Mouse (Mus musculus) kidney, adult 2 months (tissue): ENCODE data around the gene Eif4g1.

Experiments used
- CTCF ChIP-seq: fragments of 200-500 bp; conservative IDR thresholded peaks from 2 replicates; pipeline ENCODE4 v1.5.1; 2011; ENCODE audit warnings: low read depth, mild to moderate bottlenecking, control low read depth, low read length, moderate library complexity, mixed read lengths; ENCODE audit not compliant: insufficient read depth, insufficient read length
- POLR2A ChIP-seq: fragments of 200-500 bp; IDR thresholded peaks from one replicate; pipeline ENCODE4 v1.6.1; 2011; ENCODE audit warnings: low read depth, low read length, control low read depth

DNA sequence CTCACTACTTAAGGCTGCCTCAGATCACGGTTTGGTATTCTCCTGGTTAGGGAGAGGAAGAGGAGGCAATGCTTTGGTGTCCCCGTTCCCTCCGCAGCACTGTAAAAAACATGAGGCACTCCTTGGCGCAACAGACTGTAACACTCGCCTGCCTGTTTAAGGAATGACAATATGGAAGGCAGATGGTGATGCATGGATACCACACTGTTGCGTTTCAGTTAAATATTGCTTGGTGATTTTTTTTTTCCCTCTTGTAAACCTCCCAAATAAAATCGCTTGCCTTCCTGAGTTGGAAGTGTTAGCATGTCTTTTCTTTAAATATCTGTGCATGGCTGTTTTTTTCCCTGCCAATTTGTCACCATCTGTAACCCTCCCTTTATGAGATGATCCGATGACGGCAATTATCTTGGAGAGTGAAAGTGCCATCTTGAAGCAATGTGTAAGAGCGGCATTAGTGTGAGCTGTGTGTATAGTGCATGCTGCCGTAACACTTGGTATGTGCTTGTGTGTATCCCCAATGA is 39.2 kb upstream of the Eif4g1 start:
- no peak for TF ChIP-seq CTCF
- no peak for TF ChIP-seq POLR2A
